Mouse (Mus musculus) heart, postnatal 0 days (tissue): ENCODE data around the gene Timm13. TPM values are rescaled to one million over a fixed set of nuclear protein-coding genes. Genes with fewer than 3 reads are reported as not detected.

Experiments used
- ATAC-seq: fragments of 200-750 bp; cut with Nextera tagmentation; 2 replicates; pipeline ENCODE4 v1.8.0; 2017; ENCODE audit warnings: low read depth, moderate number of reproducible peaks, moderate library complexity; ENCODE audit not compliant: insufficient read depth
- DNase-seq: peaks from one replicate; pipeline ENCODE4 v3.0.0-alpha.2; 2016; ENCODE audit warnings: low spot score
- H3K27ac ChIP-seq: fragments of 300-500 bp; sonication (generic); 2 replicates; pipeline ENCODE4 v1.5.1; 2014; ENCODE audit warnings: low read depth, mild to moderate bottlenecking
- H3K27me3 ChIP-seq: fragments of 300-500 bp; sonication (generic); 2 replicates; pipeline ENCODE4 v1.6.1; 2014; ENCODE audit warnings: low read length, mixed read lengths; ENCODE audit not compliant: control insufficient read depth, insufficient read depth
- H3K36me3 ChIP-seq: fragments of 300-500 bp; sonication (generic); replicated peaks from 2 replicates; pipeline ENCODE4 v1.6.1; 2014; ENCODE audit warnings: low read length, mixed read lengths; ENCODE audit not compliant: control insufficient read depth, insufficient read depth
- H3K4me1 ChIP-seq: fragments of 300-500 bp; sonication (generic); 2 replicates; pipeline ENCODE4 v1.6.1; 2014; ENCODE audit warnings: antibody characterized with exemption; ENCODE audit not compliant: control insufficient read depth, insufficient read depth
- H3K4me2 ChIP-seq: fragments of 300-500 bp; sonication (generic); 2 replicates; pipeline ENCODE4 v1.6.1; 2014; ENCODE audit warnings: low read depth, mild to moderate bottlenecking, low read length, moderate library complexity
- H3K4me3 ChIP-seq: fragments of 300-500 bp; sonication (generic); 2 replicates; pipeline ENCODE4 v1.5.1; 2014; ENCODE audit warnings: low read depth, low read length
- H3K9ac ChIP-seq: fragments of 300-500 bp; sonication (generic); replicated peaks from 2 replicates; pipeline ENCODE4 v1.6.1; 2014; ENCODE audit warnings: low read depth, low read length, mixed read lengths
- H3K9me3 ChIP-seq: fragments of 300-500 bp; sonication (generic); replicated peaks from 2 replicates; pipeline ENCODE4 v1.6.1; 2016; ENCODE audit warnings: low read length; ENCODE audit not compliant: control insufficient read depth
- CTCF ChIP-seq: IDR thresholded peaks from 2 replicates; pipeline ENCODE4 v1.5.1; 2016; ENCODE audit warnings: antibody characterized with exemption, control low read depth, low read depth
- EP300 ChIP-seq: IDR thresholded peaks from 2 replicates; pipeline ENCODE4 v1.6.1; 2016; ENCODE audit warnings: antibody characterized with exemption, low read depth
- WGBS: fragments of 180-500 bp; shearing (Covaris S2); extraction: QIAGEN DNeasy Blood & Tissue Kit; methylation state at CpG from one replicate; pipeline ENCODE4 v1.1.7; 2014; 5-methylcytosine and 5-hydroxymethylcytosine counted together
- polyA plus RNA-seq: library from polyadenylated mRNA; unstranded; fragments of >200 nt; fragmentation: Nextera tagmentation; extraction: Ambion mirVana; gene quantifications from 2 replicates; pipeline ENCODE4 v1.2.1, GENCODE M21; 2015
- total RNA-seq: library from RNA; depleted of rRNA; stranded (reverse); fragments of >200 nt; gene quantifications from 2 replicates; pipeline ENCODE4 v1.2.3, GENCODE M21; 2014; ENCODE audit warnings: low replicate concordance

The Timm13 gene
- total and polyA plus RNA-seq, 2 experiments from 2014 or later, result 256 to 355 TPM

GRCm38 (mm10) chr10:80880901-80881300 is 19.9 kb downstream of the Timm13 start:
- no peaks in the 10 kb centered on the region for H3K36me3 ChIP-seq
- no peak overlapping the region for H3K4me3 ChIP-seq
- H3K9me3 ChIP-seq, result no peaks in the 10 kb centered on the region
- no peaks in the 10 kb centered on the region for H3K27me3 ChIP-seq
- peaks cover 8% of the 10 kb centered on the region for H3K4me1 ChIP-seq
- H3K4me2 ChIP-seq, result no peak overlapping the region
- TF ChIP-seq CTCF (no peak; the same call in 1 of the 2 replicates), EP300 (no peak)
- 70% methylated on average over 2 of the region's 2 CpGs for WGBS
- no peak overlapping the region for H3K9ac ChIP-seq
- DNase-seq, result no peak
- no peak for ATAC-seq
- no peak overlapping the region for H3K27ac ChIP-seq

GRCm38 (mm10) chr10:80880131-80880641 is 20.6 kb downstream of the Timm13 start:
- no peak overlapping the region for H3K27ac ChIP-seq
- H3K4me3 ChIP-seq, result no peak overlapping the region
- no peaks in the 10 kb centered on the region for H3K27me3 ChIP-seq
- ATAC-seq, result peak; percentile 58; the same call in 1 of the 2 replicates
- no peak overlapping the region for H3K4me2 ChIP-seq
- H3K4me1 ChIP-seq, result peaks cover 8% of the 10 kb centered on the region
- H3K9ac ChIP-seq, result no peak overlapping the region
- H3K36me3 ChIP-seq, result no peaks in the 10 kb centered on the region
- DNase-seq, result peak; percentile 53
- TF ChIP-seq EP300, result no peak
- peak; percentile 76 for TF ChIP-seq CTCF
- H3K9me3 ChIP-seq, result no peaks in the 10 kb centered on the region
- WGBS, result 8% methylated on average over 5 of the region's 5 CpGs

GRCm38 (mm10) chr10:80876594-80876993 is 24.2 kb downstream of the Timm13 start:
- WGBS, result 19% methylated on average over 3 of the region's 3 CpGs
- Histone ChIP-seq H3K27me3 (no peaks in the 10 kb centered on the region), H3K4me3 (no peak overlapping the region), H3K9ac (no peak overlapping the region), H3K4me1 (peaks cover 8% of the 10 kb centered on the region), H3K9me3 (no peaks in the 10 kb centered on the region), H3K27ac (0 out of 2 replicates have a peak overlapping the region, but pooled peaks have one; percentile 1), H3K36me3 (no peaks in the 10 kb centered on the region), H3K4me2 (no peak overlapping the region)
- DNase-seq, result no peak
- no peak for TF ChIP-seq CTCF
- no peak; the same call in 1 of the 2 replicates for ATAC-seq

GRCm38 (mm10) chr10:80876028-80876427 is 24.7 kb downstream of the Timm13 start:
- peak; percentile 80 for TF ChIP-seq CTCF
- no peak for TF ChIP-seq EP300
- Histone ChIP-seq H3K27ac (no peak overlapping the region), H3K4me3 (no peak overlapping the region), H3K36me3 (no peaks in the 10 kb centered on the region), H3K9ac (no peak overlapping the region), H3K9me3 (no peaks in the 10 kb centered on the region), H3K4me2 (no peak overlapping the region), H3K4me1 (peaks cover 8% of the 10 kb centered on the region), H3K27me3 (no peaks in the 10 kb centered on the region)
- WGBS, result 29% methylated on average over 5 of the region's 5 CpGs
- DNase-seq, result peak; percentile 39
- no peak for ATAC-seq

GRCm38 (mm10) chr10:80874035-80874434 is 26.7 kb downstream of the Timm13 start:
- Histone ChIP-seq H3K27ac (no peak overlapping the region), H3K4me1 (peaks cover 8% of the 10 kb centered on the region), H3K27me3 (no peaks in the 10 kb centered on the region), H3K9me3 (no peaks in the 10 kb centered on the region), H3K4me3 (no peak overlapping the region), H3K4me2 (no peak overlapping the region), H3K36me3 (no peaks in the 10 kb centered on the region), H3K9ac (no peak overlapping the region)
- no peak for DNase-seq
- WGBS, result 75% methylated on average over 9 of the region's 9 CpGs
- no peak for ATAC-seq
- TF ChIP-seq CTCF (no peak), EP300 (no peak)

- DNase-seq, result no peak
- ATAC-seq, result no peak
- Histone ChIP-seq H3K27me3 (no peaks in the 10 kb centered on the region), H3K9me3 (no peaks in the 10 kb centered on the region), H3K36me3 (peaks cover 22% of the 10 kb centered on the region), H3K4me1 (peaks cover 1% of the 10 kb centered on the region; the same call in 1 of the 2 replicates), H3K4me3 (no peak within 1 kb of the TSS), H3K4me2 (no peak within 1 kb of the TSS), H3K27ac (no peak within 1 kb of the TSS), H3K9ac (no peak within 1 kb of the TSS)
- 38% methylated on average over 9 of the region's 9 CpGs for WGBS
- TF ChIP-seq EP300 (no peak), CTCF (no peak)
Observed at GRCm38 (mm10) chr10:80871581-80871980, 29.2 kb downstream of the Timm13 start, which contains the start of gene Tmprss9. Tmprss9 (plus strand) TSS chr10:80871848.
